Mouse (Mus musculus) midbrain, embryonic 15.5 days (tissue): ENCODE measurements around the gene Cemip. TPM values are rescaled to one million over a fixed set of nuclear protein-coding genes. Genes with fewer than 3 reads are reported as not detected.

Experiments
- ATAC-seq: fragments of 200-750 bp; cut with Nextera tagmentation; replicated peaks from 2 replicates; pipeline ENCODE4 v1.8.0; 2017; ENCODE audit warnings: moderate TSS enrichment
- H3K27ac ChIP-seq: fragments of 300-500 bp; sonication (generic); 2 replicates; pipeline ENCODE4 v1.5.1; 2015; ENCODE audit warnings: mild to moderate bottlenecking, inconsistent platforms
- H3K27me3 ChIP-seq: fragments of 300-500 bp; sonication (generic); replicated peaks from 2 replicates; pipeline ENCODE4 v1.6.1; 2015; ENCODE audit warnings: inconsistent platforms
- H3K36me3 ChIP-seq: fragments of 300-500 bp; sonication (generic); replicated peaks from 2 replicates; pipeline ENCODE4 v1.6.1; 2015; ENCODE audit warnings: inconsistent platforms
- H3K4me1 ChIP-seq: fragments of 300-500 bp; sonication (generic); 2 replicates; pipeline ENCODE4 v1.6.1; 2015; ENCODE audit warnings: inconsistent platforms
- H3K4me2 ChIP-seq: fragments of 300-500 bp; sonication (generic); 2 replicates; pipeline ENCODE4 v1.6.1; 2015; ENCODE audit warnings: inconsistent platforms, mild to moderate bottlenecking, moderate library complexity
- H3K4me3 ChIP-seq: fragments of 300-500 bp; sonication (generic); 2 replicates; pipeline ENCODE4 v1.5.1; 2015; ENCODE audit warnings: mild to moderate bottlenecking, inconsistent platforms
- H3K9ac ChIP-seq: fragments of 300-500 bp; sonication (generic); 2 replicates; pipeline ENCODE4 v1.6.1; 2015; ENCODE audit warnings: mild to moderate bottlenecking, inconsistent platforms
- H3K9me3 ChIP-seq: fragments of 300-500 bp; sonication (generic); 2 replicates; pipeline ENCODE4 v1.6.1; 2016; ENCODE audit warnings: inconsistent platforms
- WGBS: fragments of 180-500 bp; shearing (Covaris S2); methylation state at CpG from one replicate; pipeline ENCODE4 v1.1.7; 2015; ENCODE audit warnings: mixed read lengths; 5-methylcytosine and 5-hydroxymethylcytosine counted together
- polyA plus RNA-seq: library from polyadenylated mRNA; unstranded; fragments of >200 nt; fragmentation: Nextera tagmentation; extraction: Ambion mirVana; gene quantifications from 2 replicates; pipeline ENCODE4 v1.2.1, GENCODE M21; 2015

Cemip gene
- polyA plus RNA-seq, 1 experiment from 2014 or later = 0.50 TPM

- no peak overlapping the region for H3K4me3 ChIP-seq
- no peaks in the 10 kb centered on the region for H3K9me3 ChIP-seq
- WGBS = 77% methylated on average over 2 of the region's 2 CpGs
- no peak for ATAC-seq
- no peak overlapping the region for H3K27ac ChIP-seq
- no peaks in the 10 kb centered on the region; the same call in 1 of the 2 replicates for H3K36me3 ChIP-seq
- H3K4me1 ChIP-seq = peaks cover 40% of the 10 kb centered on the region
- no peak overlapping the region for H3K4me2 ChIP-seq
- no peak overlapping the region for H3K9ac ChIP-seq
- H3K27me3 ChIP-seq = no peaks in the 10 kb centered on the region
Measured at GRCm38 (mm10) chr7:84115385-84115784, 29.1 kb upstream of the Cemip start.

DNA sequence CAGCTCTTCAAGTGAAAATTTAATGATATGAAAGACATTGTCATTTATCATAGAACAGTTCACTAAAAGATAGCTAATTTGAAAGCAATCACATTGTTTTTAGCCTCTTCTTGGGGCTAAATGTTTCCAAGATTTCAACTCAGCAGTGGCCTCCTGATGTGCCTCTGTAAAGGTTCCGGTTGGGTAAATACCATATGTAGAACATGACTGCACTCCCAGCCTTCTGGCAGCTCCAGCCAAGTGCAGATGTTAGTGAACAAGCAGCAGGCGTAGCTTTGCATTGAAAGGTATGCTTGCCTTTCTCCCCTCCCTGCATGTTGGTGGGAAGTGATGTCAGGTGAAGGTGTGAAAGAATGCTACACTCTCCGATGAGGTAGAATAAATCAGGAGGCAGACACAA lies 28.5 kb upstream of the Cemip start:
- Histone ChIP-seq H3K9ac (no peak overlapping the region), H3K27ac (no peak overlapping the region), H3K4me3 (no peak overlapping the region), H3K4me1 (peaks cover 36% of the 10 kb centered on the region), H3K4me2 (no peak overlapping the region), H3K36me3 (no peaks in the 10 kb centered on the region; the same call in 1 of the 2 replicates), H3K9me3 (no peaks in the 10 kb centered on the region), H3K27me3 (no peaks in the 10 kb centered on the region)
- 75% methylated on average over 3 of the region's 3 CpGs for WGBS
- ATAC-seq = no peak

DNA sequence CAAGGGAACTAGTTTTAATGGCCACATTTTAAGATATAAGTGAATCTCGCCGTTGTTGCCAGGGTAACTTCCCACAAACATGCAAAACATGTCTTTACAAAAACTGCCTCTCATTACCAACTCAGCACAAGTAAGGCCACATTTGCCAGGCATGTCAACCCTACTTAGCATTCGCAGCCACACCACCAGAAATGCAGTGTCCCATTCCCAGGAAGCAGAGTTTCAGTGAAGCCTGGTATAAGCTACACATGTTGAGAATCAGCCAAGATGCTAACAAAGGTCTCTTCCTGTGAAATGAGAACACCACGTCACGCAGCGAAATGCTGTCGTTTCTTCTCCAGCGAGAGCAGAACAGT lies 26.7 kb upstream of the Cemip start:
- H3K36me3 ChIP-seq = peaks cover 7% of the 10 kb centered on the region; the same call in 1 of the 2 replicates
- H3K27me3 ChIP-seq = no peaks in the 10 kb centered on the region
- H3K9me3 ChIP-seq = no peaks in the 10 kb centered on the region
- H3K4me3 ChIP-seq = no peak overlapping the region
- H3K4me1 ChIP-seq = peaks cover 26% of the 10 kb centered on the region
- 48% methylated on average over 8 of the region's 8 CpGs for WGBS
- ATAC-seq = peak; percentile 44; the same call in 1 of the 2 replicates
- no peak overlapping the region for H3K4me2 ChIP-seq
- no peak overlapping the region for H3K9ac ChIP-seq
- H3K27ac ChIP-seq = peak overlapping the region; percentile 27

DNA sequence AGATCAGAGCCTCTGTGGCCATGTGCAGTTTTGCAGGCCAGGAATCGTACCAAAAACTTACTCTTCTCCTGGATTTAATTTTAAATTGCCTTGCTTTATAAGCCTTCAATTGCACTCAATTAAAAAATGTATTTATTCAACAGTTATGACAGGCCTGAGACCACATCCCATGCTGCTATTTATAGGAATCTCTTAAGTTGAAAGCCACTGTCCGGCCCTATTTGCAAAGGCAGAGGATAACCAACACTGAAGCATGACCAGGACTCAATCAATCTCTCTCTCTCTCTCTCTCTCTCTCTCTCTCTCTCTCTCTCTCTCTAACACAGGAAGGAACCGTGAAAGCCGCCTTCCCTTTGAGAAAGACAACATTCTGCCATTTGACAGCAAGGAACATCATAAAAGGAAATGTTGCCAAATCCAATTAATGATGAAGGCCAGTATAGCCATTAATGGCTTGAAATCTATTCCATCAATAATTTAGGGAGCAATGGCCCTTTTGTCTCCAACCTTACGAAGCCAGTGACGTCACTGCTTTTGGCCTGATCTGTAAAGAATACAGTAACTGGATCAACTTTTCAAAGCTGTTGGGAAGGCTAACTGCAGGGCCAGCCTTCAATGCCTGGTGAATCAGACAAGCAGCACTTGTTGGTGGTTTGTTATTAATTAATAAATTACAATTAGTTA lies 26.2 kb upstream of the Cemip start:
- H3K4me2 ChIP-seq = no peak overlapping the region
- peaks cover 7% of the 10 kb centered on the region; the same call in 1 of the 2 replicates for H3K36me3 ChIP-seq
- no peak overlapping the region for H3K27ac ChIP-seq
- no peak; the same call in 1 of the 2 replicates for ATAC-seq
- no peak overlapping the region for H3K4me3 ChIP-seq
- no peaks in the 10 kb centered on the region for H3K27me3 ChIP-seq
- no peaks in the 10 kb centered on the region for H3K9me3 ChIP-seq
- H3K9ac ChIP-seq = no peak overlapping the region
- peaks cover 26% of the 10 kb centered on the region for H3K4me1 ChIP-seq
- WGBS = 52% methylated on average over 6 of the region's 6 CpGs

GRCm38 (mm10) chr7:84111716-84112350 lies 25.5 kb upstream of the Cemip start:
- Histone ChIP-seq H3K27ac (no peak overlapping the region), H3K9ac (no peak overlapping the region)

GRCm38 (mm10) chr7:84106942-84107341 lies 20.6 kb upstream of the Cemip start:
- H3K36me3 ChIP-seq = 0 out of 2 replicates have a peak, but pooled peaks cover 7% of the 10 kb centered on the region
- H3K4me1 ChIP-seq = 0 out of 2 replicates have a peak, but pooled peaks cover under 1% of the 10 kb centered on the region
- ATAC-seq = no peak
- no peak overlapping the region for H3K4me2 ChIP-seq
- H3K27me3 ChIP-seq = no peaks in the 10 kb centered on the region
- no peak overlapping the region for H3K9ac ChIP-seq
- no peak overlapping the region for H3K27ac ChIP-seq
- H3K4me3 ChIP-seq = no peak overlapping the region
- no peaks in the 10 kb centered on the region for H3K9me3 ChIP-seq
- WGBS = 90% methylated on average over 1 of the region's 1 CpGs

More at GRCm38 (mm10) chr7:84111716-84112350, 25.5 kb upstream of the Cemip start:
- H3K27me3 ChIP-seq = no peaks in the 10 kb centered on the region
- H3K4me1 ChIP-seq = peaks cover 26% of the 10 kb centered on the region
- no peak for ATAC-seq
- WGBS = 69% methylated on average over 10 of the region's 10 CpGs
- no peak overlapping the region for H3K4me3 ChIP-seq
- no peak overlapping the region for H3K4me2 ChIP-seq
- no peaks in the 10 kb centered on the region for H3K9me3 ChIP-seq
- H3K36me3 ChIP-seq = peaks cover 7% of the 10 kb centered on the region; the same call in 1 of the 2 replicates

- Histone ChIP-seq H3K27me3 (no peaks in the 10 kb centered on the region), H3K36me3 (no peaks in the 10 kb centered on the region), H3K4me2 (no peak overlapping the region), H3K9ac (no peak overlapping the region), H3K27ac (no peak overlapping the region), H3K9me3 (no peaks in the 10 kb centered on the region), H3K4me1 (no peaks in the 10 kb centered on the region), H3K4me3 (no peak overlapping the region)
- ATAC-seq = no peak
- WGBS = 97% methylated on average over 1 of the region's 1 CpGs
Measured at GRCm38 (mm10) chr7:84102589-84102988, 16.3 kb upstream of the Cemip start.

DNA sequence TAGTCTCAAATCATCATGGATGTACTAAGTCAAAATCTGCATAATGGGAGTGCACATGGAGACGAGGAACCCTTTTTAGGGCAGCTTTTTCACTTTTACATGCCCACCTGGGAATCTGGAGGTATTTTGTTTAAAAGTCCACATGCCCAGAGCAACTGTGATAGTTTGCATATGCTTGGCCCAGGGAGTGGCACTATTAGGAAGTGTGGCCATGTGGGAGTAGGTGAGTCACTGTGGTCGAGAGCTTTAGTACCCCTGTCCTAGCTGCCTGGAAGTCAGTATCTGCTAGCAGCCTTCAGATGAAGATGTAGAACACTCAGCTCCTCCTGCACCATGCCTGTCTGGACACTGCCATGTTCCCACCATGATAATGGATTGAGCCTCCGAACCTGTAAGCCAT lies 14.4 kb upstream of the Cemip start:
- H3K4me3 ChIP-seq = no peak overlapping the region
- ATAC-seq = no peak
- no peak overlapping the region for H3K9ac ChIP-seq
- no peaks in the 10 kb centered on the region for H3K9me3 ChIP-seq
- 98% methylated on average over 3 of the region's 3 CpGs for WGBS
- no peaks in the 10 kb centered on the region for H3K36me3 ChIP-seq
- no peaks in the 10 kb centered on the region for H3K27me3 ChIP-seq
- H3K4me2 ChIP-seq = no peak overlapping the region
- no peaks in the 10 kb centered on the region for H3K4me1 ChIP-seq
- no peak overlapping the region for H3K27ac ChIP-seq

DNA sequence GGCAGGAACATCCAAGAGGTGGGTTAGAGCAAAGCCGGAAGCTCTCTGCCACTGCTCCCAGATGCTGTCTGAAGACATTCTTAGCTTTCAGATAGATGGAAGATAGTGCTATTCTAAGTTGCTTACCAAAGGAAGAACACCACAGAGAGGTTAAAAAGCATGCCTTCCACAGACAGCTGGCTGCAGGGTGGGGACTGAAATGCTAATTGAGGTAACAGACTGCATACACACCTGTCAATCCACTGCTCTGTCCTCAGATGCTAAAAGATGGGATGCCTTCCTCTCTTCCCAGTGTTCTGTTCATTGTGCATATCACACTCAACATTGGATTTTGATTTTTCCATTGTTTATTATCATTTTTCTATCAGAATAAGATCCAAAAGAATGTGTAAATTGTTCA lies 11.8 kb upstream of the Cemip start:
- Histone ChIP-seq H3K27ac (no peak overlapping the region), H3K27me3 (no peaks in the 10 kb centered on the region), H3K36me3 (no peaks in the 10 kb centered on the region), H3K4me3 (no peak overlapping the region), H3K9ac (no peak overlapping the region), H3K9me3 (no peaks in the 10 kb centered on the region), H3K4me1 (no peaks in the 10 kb centered on the region), H3K4me2 (no peak overlapping the region)
- ATAC-seq = no peak
- whole genome bisulfite sequencing = 95% methylated on average over 1 of the region's 1 CpGs

GRCm38 (mm10) chr7:84096501-84096900 lies 10.2 kb upstream of the Cemip start:
- no peaks in the 10 kb centered on the region for H3K27me3 ChIP-seq
- no peak for ATAC-seq
- WGBS = 62% methylated on average over 6 of the region's 6 CpGs

GRCm38 (mm10) chr7:84090793-84091192 lies 4.5 kb upstream of the Cemip start:
- Histone ChIP-seq H3K9ac (no peak overlapping the region), H3K4me2 (no peak overlapping the region), H3K9me3 (no peaks in the 10 kb centered on the region), H3K27ac (no peak overlapping the region), H3K36me3 (no peaks in the 10 kb centered on the region), H3K4me1 (peaks cover 8% of the 10 kb centered on the region; the same call in 1 of the 2 replicates), H3K27me3 (peaks cover 4% of the 10 kb centered on the region; the same call in 1 of the 2 replicates), H3K4me3 (no peak overlapping the region)
- no peak for ATAC-seq
- WGBS = 88% methylated on average over 4 of the region's 4 CpGs

More at GRCm38 (mm10) chr7:84096501-84096900, 10.2 kb upstream of the Cemip start:
- H3K4me1 ChIP-seq = no peaks in the 10 kb centered on the region
- no peak overlapping the region for H3K4me2 ChIP-seq
- H3K4me3 ChIP-seq = no peak overlapping the region
- no peaks in the 10 kb centered on the region for H3K9me3 ChIP-seq
- no peak overlapping the region for H3K27ac ChIP-seq
- no peaks in the 10 kb centered on the region for H3K36me3 ChIP-seq
- no peak overlapping the region for H3K9ac ChIP-seq

GRCm38 (mm10) chr7:84089777-84090176 lies 3.5 kb upstream of the Cemip start:
- 14% methylated on average over 1 of the region's 1 CpGs for WGBS

More at GRCm38 (mm10) chr7:84089777-84090176, 3.5 kb upstream of the Cemip start:
- no peak overlapping the region for H3K4me3 ChIP-seq
- no peaks in the 10 kb centered on the region for H3K9me3 ChIP-seq
- H3K4me2 ChIP-seq = no peak overlapping the region
- ATAC-seq = no peak
- H3K4me1 ChIP-seq = peaks cover 18% of the 10 kb centered on the region
- H3K27ac ChIP-seq = no peak overlapping the region
- no peak overlapping the region for H3K9ac ChIP-seq
- H3K27me3 ChIP-seq = peaks cover 14% of the 10 kb centered on the region; the same call in 1 of the 2 replicates
- H3K36me3 ChIP-seq = no peaks in the 10 kb centered on the region
